Mouse (Mus musculus) lung, postnatal 10 days (tissue): ENCODE results near the gene Cd8b1.
"Not testable (repeated sequence)": the region's sequence is repeated elsewhere in the genome, so short reads cannot be mapped to it uniquely, and the experiment has no call there.

ENCODE experiments used
- DNase-seq: peaks from one replicate; pipeline ENCODE4 v3.0.0; 2021

The Cd8b1 gene

DNA sequence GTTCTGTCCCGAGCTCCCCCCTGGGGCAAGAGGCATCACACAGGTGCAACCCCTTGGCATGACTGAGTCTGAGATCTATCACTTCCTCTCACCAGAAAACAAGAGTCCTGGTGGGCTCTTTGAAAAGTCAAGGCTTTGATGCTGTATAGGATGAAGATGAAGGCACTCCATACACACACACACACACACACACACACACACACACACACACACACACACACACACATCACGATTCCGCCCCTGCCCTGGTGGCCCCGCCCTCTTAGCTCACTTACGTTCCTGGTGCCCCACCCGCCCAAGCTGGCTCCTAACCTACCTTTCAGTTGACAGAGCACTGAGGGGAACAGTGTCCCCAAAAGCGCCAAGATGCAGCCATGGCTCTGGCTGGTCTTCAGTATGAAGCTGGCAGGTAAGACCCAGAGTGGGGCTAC, at the start of gene Cd8b1:
TSS of gene Cd8b1 (plus strand) at position 298 of the 431 bp plus-strand sequence.
- DNase-seq = peak; percentile 16

DNA sequence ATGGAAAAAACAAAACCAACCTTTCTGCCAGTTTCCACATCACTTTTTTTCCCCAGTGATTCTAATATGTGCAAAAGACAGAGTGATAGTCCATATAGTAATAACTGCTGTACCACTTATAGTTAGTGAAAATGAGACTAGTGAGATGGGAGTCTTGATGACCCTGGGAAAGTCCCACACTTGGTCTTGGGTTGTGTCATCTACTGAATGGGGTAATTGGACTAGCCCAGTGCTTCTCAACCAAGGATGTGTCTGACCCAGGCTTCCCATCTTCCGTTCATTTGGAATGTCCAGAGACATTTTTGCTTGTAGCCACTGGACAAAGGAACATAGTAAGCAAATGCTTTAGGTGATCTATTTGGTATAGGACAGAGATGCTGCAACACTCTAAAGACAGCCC, 48.9 kb upstream of the Cd8b1 start:
- no peak for DNase-seq

DNA sequence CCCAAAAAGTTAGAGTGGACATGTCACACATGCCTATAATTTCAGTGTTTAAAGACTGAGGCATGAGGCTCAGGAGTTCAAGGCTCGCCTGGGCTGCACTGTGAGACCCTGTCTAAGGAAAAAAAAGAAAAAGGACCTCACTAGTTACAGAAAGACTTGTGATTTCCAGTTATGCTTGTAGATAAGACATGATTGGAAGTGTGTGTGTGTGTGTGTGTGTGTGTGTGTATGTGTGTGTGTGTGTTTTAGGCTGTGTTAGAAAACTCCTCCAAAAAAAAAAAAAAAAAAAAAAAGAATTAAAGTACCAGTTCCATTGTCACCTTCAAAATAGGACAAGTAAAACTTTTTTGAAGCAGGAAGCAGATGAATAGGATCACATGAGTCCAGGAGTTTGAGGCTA, 48.0 kb upstream of the Cd8b1 start:
- DNase-seq = no peak

GRCm38 (mm10) chr6:71279418-71279817, 43.2 kb upstream of the Cd8b1 start:
- no peak for DNase-seq

GRCm38 (mm10) chr6:71293509-71293908, 29.1 kb upstream of the Cd8b1 start:
- no peak for DNase-seq

DNA sequence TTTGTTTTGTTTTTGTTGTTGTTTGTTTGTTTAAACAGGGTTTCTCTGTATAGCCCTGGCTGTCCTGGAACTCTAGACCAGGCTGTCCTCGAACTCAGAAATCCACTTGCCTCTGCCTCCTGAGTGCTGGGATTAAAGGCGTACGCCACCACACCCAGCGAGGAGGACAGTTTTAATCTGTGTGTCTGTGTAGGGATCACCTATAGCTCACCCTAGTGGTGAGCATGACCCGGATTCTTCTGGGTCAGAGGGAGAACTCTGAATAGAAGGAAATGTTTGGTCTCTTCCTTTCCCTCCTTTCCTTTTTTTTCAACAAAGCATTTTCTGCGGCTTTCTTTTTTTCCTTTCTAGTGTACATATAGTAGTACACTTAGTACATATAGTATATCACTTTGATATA, 27.3 kb upstream of the Cd8b1 start:
- no peak for DNase-seq

GRCm38 (mm10) chr6:71298051-71298450, 24.5 kb upstream of the Cd8b1 start:
- no peak for DNase-seq

DNA sequence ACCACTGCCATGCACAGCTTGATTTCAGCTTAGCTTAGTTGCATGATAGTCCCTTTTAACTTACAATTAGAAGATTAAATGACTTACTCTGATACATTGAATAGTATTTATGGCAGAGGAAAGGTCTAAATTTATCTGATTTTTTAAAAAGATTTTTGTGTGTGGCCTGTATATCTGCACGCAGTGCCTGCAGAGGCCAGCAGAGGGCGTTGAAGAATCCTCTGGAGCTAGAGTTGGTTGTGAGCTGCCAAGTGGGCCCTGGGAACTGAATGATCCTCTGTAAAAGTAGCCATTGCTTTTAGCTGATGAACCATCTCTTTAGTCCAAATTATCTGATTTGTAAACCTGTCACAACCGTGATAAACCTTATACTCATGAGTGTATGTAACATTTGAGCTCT, 23.8 kb upstream of the Cd8b1 start:
- DNase-seq = peak; percentile 26

GRCm38 (mm10) chr6:71302097-71302731, 20.4 kb upstream of the Cd8b1 start:
- no peak for DNase-seq

- no peak for DNase-seq
These were observed 15.1 kb upstream of the Cd8b1 start for GRCm38 (mm10) chr6:71307486-71307885.

GRCm38 (mm10) chr6:71321826-71322283, 733 bp upstream of the Cd8b1 start, which contains the start of gene Smyd1:
Gene Smyd1 (minus strand): TSS chr6:71322233.
- DNase-seq = no peak

GRCm38 (mm10) chr6:71324816-71325215, 2.2 kb downstream of the Cd8b1 start:
- DNase-seq = no peak

DNA sequence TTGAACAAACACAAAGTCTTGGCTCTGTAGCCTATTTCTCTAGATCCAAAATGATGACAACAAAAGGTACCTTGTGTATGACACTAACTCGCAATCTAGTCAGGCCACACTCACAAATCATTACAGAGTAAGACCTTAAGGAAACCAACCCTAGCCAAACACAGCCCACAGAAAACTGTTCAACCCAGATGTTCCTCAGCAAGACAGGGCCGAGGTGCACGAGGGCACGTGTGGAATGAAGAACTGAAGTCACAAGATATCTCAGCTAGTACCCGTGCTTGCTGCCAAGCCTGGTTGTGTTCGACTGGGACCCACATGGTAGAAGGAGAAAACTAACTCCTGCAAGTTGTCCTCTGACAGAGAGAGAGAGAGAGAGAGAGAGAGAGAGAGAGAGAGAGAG, 7.3 kb downstream of the Cd8b1 start:
- DNase-seq = no peak

DNA sequence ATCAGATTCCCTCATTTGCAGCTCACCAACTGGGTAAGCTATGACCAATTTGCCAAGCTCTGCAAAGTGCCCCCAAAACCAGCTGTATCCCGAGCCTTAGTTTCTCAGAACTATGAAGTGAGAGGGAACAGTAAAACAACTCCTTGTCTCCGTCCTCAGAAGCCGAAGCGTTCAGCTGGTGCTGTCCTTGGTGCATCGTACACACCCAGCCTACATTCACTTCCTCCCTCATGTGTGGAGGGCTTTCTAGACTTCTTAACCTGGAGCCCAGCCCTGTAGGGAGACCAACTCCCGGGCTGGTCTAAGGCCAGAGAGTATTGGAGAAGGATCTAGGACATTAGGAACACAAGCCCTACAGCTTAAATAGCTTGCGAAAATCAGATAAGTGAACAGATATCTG, 7.9 kb downstream of the Cd8b1 start:
- no peak for DNase-seq

DNA sequence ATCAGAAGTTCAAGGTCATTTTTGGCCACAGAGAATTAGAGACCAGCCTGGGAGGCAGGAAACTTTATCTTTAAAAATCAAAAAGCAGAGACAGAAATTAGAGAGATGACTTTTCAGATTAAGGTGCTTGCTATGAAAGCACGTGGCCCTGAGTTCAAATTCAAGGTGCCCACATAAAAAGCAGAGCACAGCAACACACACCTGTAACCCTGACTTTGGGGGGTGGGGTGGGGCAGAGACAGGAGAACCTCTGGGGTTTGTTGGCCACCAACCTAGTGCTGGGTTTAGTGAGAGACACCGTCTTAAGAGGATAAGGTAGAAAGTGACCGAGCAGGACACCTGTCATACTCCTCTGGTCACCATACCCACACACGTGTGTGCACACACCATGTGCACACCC, 8.9 kb downstream of the Cd8b1 start:
- DNase-seq = not testable (repeated sequence)

GRCm38 (mm10) chr6:71332236-71332965, 9.8 kb downstream of the Cd8b1 start:
- no peak for DNase-seq

GRCm38 (mm10) chr6:71333031-71333430, 10.4 kb downstream of the Cd8b1 start:
- DNase-seq = no peak

DNA sequence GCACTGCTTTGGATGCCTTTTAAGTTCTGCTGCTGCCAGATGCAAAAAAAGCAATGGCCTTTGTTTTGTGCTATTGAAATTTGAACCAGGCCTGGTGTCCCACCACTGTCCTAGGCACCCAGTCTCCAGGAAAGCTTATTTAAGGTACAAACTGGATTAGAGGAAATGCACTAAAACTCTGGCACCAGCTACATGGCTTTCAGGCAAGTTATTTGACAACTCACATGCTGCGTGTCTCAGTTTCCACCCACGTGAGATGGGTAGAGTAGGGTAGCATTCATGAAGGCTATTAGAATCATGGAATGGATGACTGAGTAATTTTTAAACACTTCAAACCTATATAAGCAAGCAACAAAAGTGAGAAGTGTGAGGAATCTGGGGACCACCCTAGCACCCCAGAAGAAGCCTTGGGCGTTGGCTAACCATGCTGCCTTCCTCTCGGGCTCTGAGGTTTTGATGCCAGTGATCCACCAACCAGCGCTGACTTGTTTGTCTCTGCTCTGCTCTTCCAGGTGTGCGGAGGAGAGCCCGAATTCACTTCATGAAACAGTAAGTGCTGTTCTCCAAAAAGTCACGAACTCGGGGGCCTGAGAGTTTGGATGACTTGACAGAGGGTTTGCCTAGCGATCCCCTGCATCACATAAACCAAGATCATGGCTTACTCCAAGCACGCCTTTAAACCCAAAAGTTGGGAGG, 11.1 kb downstream of the Cd8b1 start:
- DNase-seq = no peak

- no peak for DNase-seq
These were observed 15.1 kb downstream of the Cd8b1 start for GRCm38 (mm10) chr6:71337666-71338065.

DNA sequence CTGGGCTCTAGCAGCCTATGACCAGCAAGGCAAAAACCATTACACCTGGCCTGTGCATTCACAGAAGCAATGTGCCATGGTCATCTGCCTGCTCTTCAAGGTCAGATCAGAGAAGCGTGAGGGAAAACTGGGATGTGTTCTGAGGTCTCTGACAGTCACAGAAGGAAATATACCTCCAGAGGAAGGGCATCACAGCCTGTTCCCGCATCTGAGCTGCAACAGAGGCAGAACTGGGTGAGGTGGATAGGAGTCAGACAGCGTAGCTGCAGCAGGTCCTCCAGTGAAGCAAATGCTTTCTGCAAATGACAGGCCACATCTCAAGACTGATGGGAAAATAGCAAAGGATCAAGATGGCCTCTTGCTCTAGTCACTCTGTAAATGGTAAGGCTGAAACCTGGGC, 16.4 kb downstream of the Cd8b1 start:
- DNase-seq = no peak

- DNase-seq = no peak
These were observed 16.8 kb downstream of the Cd8b1 start for GRCm38 (mm10) chr6:71339351-71339750.

GRCm38 (mm10) chr6:71341179-71341578, 18.6 kb downstream of the Cd8b1 start:
- DNase-seq = no peak

- DNase-seq = no peak
These were observed 25.4 kb downstream of the Cd8b1 start for GRCm38 (mm10) chr6:71348006-71348405.

DNA sequence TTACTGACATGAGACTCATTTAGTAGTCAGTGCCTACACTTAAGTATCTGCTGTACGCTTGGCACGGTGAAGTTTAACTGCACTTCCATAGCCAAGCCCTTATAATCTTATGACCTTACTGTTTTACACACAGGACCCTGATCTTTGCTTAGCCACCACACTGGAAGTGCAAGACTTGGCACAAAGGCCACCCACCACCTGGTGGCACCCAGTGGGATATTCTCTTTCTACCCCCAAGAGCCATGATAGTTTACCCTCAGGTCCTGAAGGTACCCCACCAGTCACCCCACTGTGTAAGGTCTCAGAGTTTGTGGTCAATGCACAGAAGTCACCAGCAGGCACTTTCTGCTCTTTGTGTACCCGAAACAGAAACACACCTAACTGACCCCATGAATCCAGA, 28.6 kb downstream of the Cd8b1 start:
- DNase-seq = no peak
